Mouse (Mus musculus) forebrain, embryonic 10.5 days (tissue): ENCODE data around the gene Zc3h12d. TPM values are rescaled to one million over a fixed set of nuclear protein-coding genes. Genes with fewer than 3 reads are reported as not detected.

Experiments
- DNase-seq: peaks from one replicate; pipeline ENCODE4 v3.0.0-alpha.2; 2017; ENCODE audit warnings: low spot score; ENCODE audit errors: extremely low spot score
- H3K27ac ChIP-seq: fragments of 300-500 bp; sonication (generic); 2 replicates; pipeline ENCODE4 v1.5.1; 2016; ENCODE audit warnings: mild to moderate bottlenecking
- H3K27me3 ChIP-seq: fragments of 300-500 bp; sonication (generic); 2 replicates; pipeline ENCODE4 v1.6.1; 2016; ENCODE audit warnings: mild to moderate bottlenecking; ENCODE audit not compliant: poor library complexity, severe bottlenecking
- H3K36me3 ChIP-seq: fragments of 300-500 bp; sonication (generic); replicated peaks from 2 replicates; pipeline ENCODE4 v1.6.1; 2016; ENCODE audit warnings: mild to moderate bottlenecking, moderate library complexity
- H3K4me1 ChIP-seq: fragments of 300-500 bp; sonication (generic); 2 replicates; pipeline ENCODE4 v1.6.1; 2016
- H3K4me3 ChIP-seq: fragments of 300-500 bp; sonication (generic); 2 replicates; pipeline ENCODE4 v1.5.1; 2016; ENCODE audit warnings: mild to moderate bottlenecking, moderate library complexity
- H3K9me3 ChIP-seq: fragments of 300-500 bp; sonication (generic); 2 replicates; pipeline ENCODE4 v1.6.1; 2016; ENCODE audit warnings: mild to moderate bottlenecking, moderate library complexity
- WGBS: fragments of 180-500 bp; shearing (Covaris S2); methylation state at CpG from one replicate; pipeline ENCODE4 v1.1.7; 2016; 5-methylcytosine and 5-hydroxymethylcytosine counted together
- polyA plus RNA-seq: library from polyadenylated mRNA; unstranded; fragments of >200 nt; fragmentation: Nextera tagmentation; extraction: Ambion mirVana; gene quantifications from 2 replicates; pipeline ENCODE4 v1.2.1, GENCODE M21; 2016

Gene Zc3h12d
- polyA plus RNA-seq, result 0.11 TPM in 1 of 2 replicates, not detected in the other

GRCm38 (mm10) chr10:7832171-7832676 is at the start of gene Zc3h12d:
TSS of gene Zc3h12d (plus strand) at chr10:7832470.
- peak within 1 kb of the TSS; percentile 40 for H3K4me3 ChIP-seq
- WGBS, result 7% methylated on average over 15 of the region's 15 CpGs
- H3K4me1 ChIP-seq, result peaks cover 10% of the 10 kb centered on the region
- H3K36me3 ChIP-seq, result no peaks in the 10 kb centered on the region; the same call in 1 of the 2 replicates
- no peaks in the 10 kb centered on the region for H3K27me3 ChIP-seq
- peak; percentile 39 for DNase-seq
- no peaks in the 10 kb centered on the region for H3K9me3 ChIP-seq
- H3K27ac ChIP-seq, result 0 out of 2 replicates have a peak within 1 kb of the TSS, but pooled peaks have one; percentile 11

- Histone ChIP-seq H3K27me3 (no peaks in the 10 kb centered on the region), H3K4me3 (no peak overlapping the region), H3K4me1 (peaks cover 7% of the 10 kb centered on the region; the same call in 1 of the 2 replicates), H3K9me3 (no peaks in the 10 kb centered on the region), H3K36me3 (peaks cover 25% of the 10 kb centered on the region), H3K27ac (no peak overlapping the region)
- DNase-seq, result no peak
- 44% methylated on average over 2 of the region's 2 CpGs for WGBS
Measured at GRCm38 (mm10) chr10:7787319-7787718, 45.0 kb upstream of the Zc3h12d start.

GRCm38 (mm10) chr10:7792254-7792750 is 40.0 kb upstream of the Zc3h12d start:
- H3K9me3 ChIP-seq, result no peaks in the 10 kb centered on the region
- peaks cover 18% of the 10 kb centered on the region for H3K4me1 ChIP-seq
- WGBS, result under 1% methylated on average over 10 of the region's 10 CpGs
- H3K4me3 ChIP-seq, result peak overlapping the region; percentile 87
- H3K27me3 ChIP-seq, result no peaks in the 10 kb centered on the region
- H3K36me3 ChIP-seq, result peaks cover 40% of the 10 kb centered on the region
- no peak for DNase-seq
- peak overlapping the region; percentile 94 for H3K27ac ChIP-seq

- Histone ChIP-seq H3K27ac (peak within 1 kb of the TSS; percentile 94), H3K9me3 (no peaks in the 10 kb centered on the region), H3K27me3 (no peaks in the 10 kb centered on the region), H3K4me1 (peaks cover 18% of the 10 kb centered on the region), H3K4me3 (peak within 1 kb of the TSS; percentile 87), H3K36me3 (peaks cover 46% of the 10 kb centered on the region)
- peak; percentile 85 for DNase-seq
- WGBS, result 1% methylated on average over 52 of the region's 52 CpGs
Measured at GRCm38 (mm10) chr10:7792751-7793385, 39.4 kb upstream of the Zc3h12d start, which contains the start of the genes Ginm1 and Ppil4. TSS of gene Ginm1 (minus strand) at chr10:7792824. TSS of gene Ppil4 (plus strand) at chr10:7792891.

GRCm38 (mm10) chr10:7801258-7801657 is 31.0 kb upstream of the Zc3h12d start:
- no peak for DNase-seq
- H3K4me3 ChIP-seq, result no peak overlapping the region
- no peaks in the 10 kb centered on the region for H3K9me3 ChIP-seq
- H3K27me3 ChIP-seq, result no peaks in the 10 kb centered on the region
- WGBS, result 94% methylated on average over 3 of the region's 3 CpGs
- H3K27ac ChIP-seq, result no peak overlapping the region
- peaks cover 99% of the 10 kb centered on the region for H3K36me3 ChIP-seq
- H3K4me1 ChIP-seq, result no peaks in the 10 kb centered on the region

- Histone ChIP-seq H3K9me3 (no peaks in the 10 kb centered on the region), H3K27me3 (no peaks in the 10 kb centered on the region), H3K36me3 (peaks cover 99% of the 10 kb centered on the region), H3K4me3 (no peak overlapping the region), H3K27ac (no peak overlapping the region), H3K4me1 (no peaks in the 10 kb centered on the region)
- no peak for DNase-seq
- 89% methylated on average over 2 of the region's 2 CpGs for WGBS
Measured at GRCm38 (mm10) chr10:7802519-7803140, 29.6 kb upstream of the Zc3h12d start.

DNA sequence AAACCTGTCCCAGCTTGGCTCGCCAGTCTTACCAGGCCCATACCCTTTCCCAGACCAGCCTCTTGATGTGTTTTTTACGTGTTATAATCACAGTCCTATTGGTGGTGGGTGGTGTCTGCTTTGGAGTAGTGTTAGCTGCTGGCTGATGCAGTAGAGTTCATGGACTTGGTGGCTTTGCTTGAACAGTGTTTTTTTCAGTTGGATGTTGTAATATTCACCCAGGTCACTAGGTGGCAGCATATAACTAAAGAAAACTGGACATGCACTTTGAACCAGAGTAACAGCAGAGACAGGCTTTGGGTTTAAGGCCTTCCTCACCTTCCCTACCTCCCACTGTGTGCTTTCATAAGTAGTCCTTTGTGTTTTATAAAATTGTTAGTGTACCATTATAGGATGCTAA is 22.3 kb upstream of the Zc3h12d start:
- Histone ChIP-seq H3K4me1 (no peaks in the 10 kb centered on the region), H3K27ac (no peak overlapping the region), H3K36me3 (peaks cover 90% of the 10 kb centered on the region), H3K27me3 (no peaks in the 10 kb centered on the region), H3K9me3 (no peaks in the 10 kb centered on the region), H3K4me3 (no peak overlapping the region)
- peak; percentile 30 for DNase-seq
- 50% methylated on average over 2 of the region's 2 CpGs for WGBS

DNA sequence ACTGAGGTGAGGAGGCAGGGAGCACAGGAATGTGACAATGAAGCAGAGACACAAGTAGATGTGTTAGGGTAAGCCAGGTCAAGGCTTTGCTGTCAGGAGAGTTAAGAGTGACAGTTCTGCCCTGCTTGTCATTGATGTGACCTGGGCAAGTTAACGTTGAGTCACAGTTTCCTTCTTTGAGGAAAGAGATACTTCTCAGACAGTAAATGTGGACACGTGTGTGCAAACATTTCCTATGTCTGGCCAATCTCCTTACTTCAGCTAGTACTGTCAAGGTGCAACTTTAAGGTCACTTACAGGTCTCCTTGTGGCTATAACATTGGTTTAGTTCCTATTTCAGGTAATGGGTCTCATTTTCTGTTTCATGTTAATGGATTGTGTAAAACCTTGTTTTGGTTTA is 15.8 kb upstream of the Zc3h12d start:
- WGBS, result 90% methylated on average over 2 of the region's 2 CpGs
- Histone ChIP-seq H3K4me3 (no peak overlapping the region), H3K9me3 (no peaks in the 10 kb centered on the region), H3K36me3 (peaks cover 84% of the 10 kb centered on the region), H3K27ac (no peak overlapping the region), H3K27me3 (no peaks in the 10 kb centered on the region), H3K4me1 (no peaks in the 10 kb centered on the region)
- DNase-seq, result no peak

DNA sequence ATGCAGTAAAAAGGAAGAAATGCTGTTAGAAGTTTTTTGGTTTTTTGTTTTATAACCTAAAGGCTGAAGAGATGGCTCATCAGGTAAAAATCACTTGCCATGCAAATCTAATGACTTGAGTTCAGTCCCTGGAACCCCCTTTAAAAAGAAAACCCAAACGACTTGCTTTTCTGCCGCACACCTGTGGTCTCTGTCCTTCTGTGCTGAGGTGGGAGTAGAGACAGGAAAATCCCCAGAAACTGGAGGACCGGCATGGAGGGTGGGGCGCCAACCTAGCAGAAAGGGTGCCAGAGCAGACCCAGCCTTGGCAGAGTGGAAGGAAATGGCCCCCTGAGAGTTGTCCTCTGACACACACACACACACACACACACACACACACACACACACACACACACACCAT is 13.6 kb upstream of the Zc3h12d start:
- no peak overlapping the region for H3K27ac ChIP-seq
- no peaks in the 10 kb centered on the region for H3K4me1 ChIP-seq
- no peak for DNase-seq
- H3K27me3 ChIP-seq, result no peaks in the 10 kb centered on the region
- 91% methylated on average over 4 of the region's 4 CpGs for WGBS
- H3K4me3 ChIP-seq, result no peak overlapping the region
- H3K36me3 ChIP-seq, result peaks cover 88% of the 10 kb centered on the region
- H3K9me3 ChIP-seq, result no peaks in the 10 kb centered on the region

DNA sequence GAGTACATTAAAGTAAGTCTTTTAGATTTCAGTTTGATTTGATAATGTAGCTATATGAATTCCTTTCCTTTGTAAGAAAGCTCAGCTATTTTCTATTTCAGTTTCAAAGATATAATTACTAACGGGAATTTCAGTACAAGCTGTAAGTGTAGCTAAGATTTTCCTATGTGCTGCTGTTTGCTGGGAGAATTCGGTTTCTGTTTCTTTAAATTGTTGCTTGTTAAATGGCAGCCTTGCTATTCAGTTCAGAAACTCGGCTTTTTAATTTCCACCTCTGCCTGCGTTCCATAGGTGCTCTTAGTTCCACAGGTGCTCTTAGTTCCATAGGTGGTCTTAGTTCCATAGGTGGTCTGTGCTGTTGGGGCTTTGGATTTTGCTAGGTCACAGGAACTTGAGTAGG is 13.1 kb upstream of the Zc3h12d start:
- Histone ChIP-seq H3K27me3 (no peaks in the 10 kb centered on the region), H3K4me1 (no peaks in the 10 kb centered on the region), H3K27ac (no peak overlapping the region), H3K9me3 (no peaks in the 10 kb centered on the region), H3K4me3 (no peak overlapping the region), H3K36me3 (peaks cover 91% of the 10 kb centered on the region)
- WGBS, result 91% methylated on average over 4 of the region's 4 CpGs
- DNase-seq, result no peak

- 95% methylated on average over 4 of the region's 4 CpGs for WGBS
- peaks cover 86% of the 10 kb centered on the region for H3K36me3 ChIP-seq
- H3K9me3 ChIP-seq, result no peaks in the 10 kb centered on the region
- DNase-seq, result no peak
- H3K4me1 ChIP-seq, result no peaks in the 10 kb centered on the region
- no peak overlapping the region for H3K27ac ChIP-seq
- no peaks in the 10 kb centered on the region for H3K27me3 ChIP-seq
- no peak overlapping the region for H3K4me3 ChIP-seq
Measured at GRCm38 (mm10) chr10:7819603-7820002, 12.7 kb upstream of the Zc3h12d start.

DNA sequence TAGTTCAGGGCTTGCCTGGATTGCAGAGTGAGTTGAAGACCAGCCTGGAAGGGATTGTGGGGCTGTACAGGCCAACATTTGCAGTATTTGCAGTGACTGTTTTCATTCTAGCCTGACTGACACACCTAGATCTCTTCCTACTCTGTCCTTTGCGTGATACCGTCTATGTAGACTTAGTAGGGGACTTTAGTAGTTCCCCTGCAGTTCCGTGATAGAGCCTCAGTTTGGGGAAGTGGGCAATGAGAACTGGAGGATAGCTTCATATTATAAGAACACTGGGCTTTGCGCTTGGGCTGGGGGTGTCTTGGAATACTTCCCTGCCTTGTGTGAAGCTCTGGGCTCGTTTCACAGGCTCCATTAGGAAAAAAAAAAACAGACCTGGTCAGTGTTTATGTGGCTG is 12.1 kb upstream of the Zc3h12d start:
- Histone ChIP-seq H3K27me3 (no peaks in the 10 kb centered on the region), H3K9me3 (no peaks in the 10 kb centered on the region), H3K27ac (no peak overlapping the region), H3K4me3 (no peak overlapping the region), H3K36me3 (peaks cover 84% of the 10 kb centered on the region), H3K4me1 (no peaks in the 10 kb centered on the region)
- DNase-seq, result no peak
- WGBS, result 92% methylated on average over 5 of the region's 5 CpGs

DNA sequence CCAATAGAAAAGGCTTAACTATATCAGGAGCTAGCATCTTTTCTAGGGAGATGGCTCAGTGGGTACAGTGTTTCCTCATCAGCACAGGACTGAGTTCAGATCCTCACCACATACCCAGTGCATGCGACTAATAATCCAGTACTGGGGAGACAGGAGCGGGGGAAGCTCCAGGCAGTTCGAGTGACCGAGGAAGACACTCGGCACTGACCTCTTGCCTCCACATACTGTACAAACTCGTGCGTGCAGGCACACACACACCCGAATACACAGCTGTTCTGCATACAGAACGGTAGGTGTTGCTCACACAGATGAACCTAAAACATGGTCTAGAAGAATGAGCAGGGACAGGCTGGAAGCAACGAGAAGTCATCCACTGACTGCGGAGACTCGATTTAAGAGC is 10.3 kb upstream of the Zc3h12d start:
- WGBS, result 97% methylated on average over 12 of the region's 12 CpGs
- DNase-seq, result no peak
- H3K27ac ChIP-seq, result no peak overlapping the region
- no peaks in the 10 kb centered on the region for H3K27me3 ChIP-seq
- H3K4me3 ChIP-seq, result no peak overlapping the region
- no peaks in the 10 kb centered on the region for H3K4me1 ChIP-seq
- H3K36me3 ChIP-seq, result peaks cover 79% of the 10 kb centered on the region
- H3K9me3 ChIP-seq, result no peaks in the 10 kb centered on the region
